9 mouse cellular contexts compared by ENCODE assay signal in the genomic region with DNA sequence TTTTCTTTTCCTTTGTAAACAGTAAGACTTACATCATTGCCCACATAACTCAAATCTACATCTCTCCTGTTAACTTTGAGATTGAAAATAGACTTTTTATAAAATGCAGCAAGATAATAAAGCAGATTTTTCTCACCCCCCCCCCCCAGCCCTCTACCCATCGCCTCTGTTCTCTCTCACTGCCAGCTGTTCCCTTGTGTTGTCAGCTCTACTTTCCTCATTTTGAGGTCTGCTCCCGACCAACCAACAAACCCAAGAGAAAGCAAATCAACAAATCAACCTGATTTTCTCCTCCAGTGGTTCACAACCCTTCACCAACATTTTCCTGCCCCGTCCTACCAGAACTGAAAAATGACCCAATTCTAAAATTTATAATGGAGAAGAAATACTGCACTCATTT. TPM values are rescaled to one million over a fixed set of nuclear protein-coding genes. Genes with fewer than 3 reads are reported as not detected.
A peak's percentile ranks its signal among the peaks of the same experiment; 100 is the strongest.
DNase-seq lines count a peak whose midpoint lies in the region; ATAC-seq and TF ChIP-seq lines count a peak whose summit lies in the region.
"Had no signal": no experiment of that assay in that cellular context is flagged by ENCODE, and none has a peak within 500 bp of the region (broad histone marks: within the 10 kb centered on the region; RNA-seq: fewer than 3 reads in every experiment).

No protein-coding gene starts in this region.

- no peaks in the 10 kb centered on the region for H3K36me3 ChIP-seq in lung, embryonic 16.5 days (ENCODE audit: control insufficient read depth, insufficient read depth, low read length)
- no peaks in the 10 kb centered on the region for H3K36me3 ChIP-seq in forebrain, embryonic 16.5 days (ENCODE audit: control insufficient read depth, insufficient read depth)
- H3K36me3 ChIP-seq in limb, embryonic 14.5 days (ENCODE audit: control insufficient read depth, insufficient read depth, low read length): no peaks in the 10 kb centered on the region
- no peaks in the 10 kb centered on the region for H3K36me3 ChIP-seq in small intestine, adult 2 months (ENCODE audit: control insufficient read depth, insufficient read depth, low read length)
- H3K36me3 ChIP-seq in thymus, adult 2 months (ENCODE audit: control insufficient read depth, insufficient read depth, low read length): no peaks in the 10 kb centered on the region

- H3K27me3 ChIP-seq in lung, embryonic 16.5 days (ENCODE audit: control insufficient read depth, insufficient read depth, low read depth, low read length): no peaks in the 10 kb centered on the region
- no peaks in the 10 kb centered on the region for H3K27me3 ChIP-seq in forebrain, embryonic 16.5 days (replicated peaks; ENCODE audit: control insufficient read depth, insufficient read depth, low read length)
- no peaks in the 10 kb centered on the region for H3K27me3 ChIP-seq in limb, embryonic 14.5 days (ENCODE audit: control insufficient read depth, insufficient read depth, low read length)
- no peaks in the 10 kb centered on the region; the same call in 1 of the 2 replicates for H3K27me3 ChIP-seq in small intestine, adult 2 months (ENCODE audit: control insufficient read depth, insufficient read depth, low read length)
- no peaks in the 10 kb centered on the region for H3K27me3 ChIP-seq in thymus, adult 2 months (ENCODE audit: control insufficient read depth, insufficient read depth, low read length)

- TF ChIP-seq CTCF in small intestine, adult 2 months (IDR thresholded peaks at IDR 0.05; ENCODE audit: extremely low read depth, insufficient read length, insufficient replicate concordance, low read depth, low read length): no peak
- TF ChIP-seq CTCF in thymus, adult 2 months (IDR thresholded peaks at IDR 0.05; ENCODE audit: borderline replicate concordance, control insufficient read depth, extremely low read depth, insufficient read depth, low read length, poor library complexity): no peak

- ATAC-seq in lung, embryonic 16.5 days (ENCODE audit: low read depth): no peak; the same call in 1 of the 2 replicates
- no peak for ATAC-seq in forebrain, embryonic 16.5 days
- ATAC-seq in limb, embryonic 14.5 days (ENCODE audit: low FRiP score, low read depth): no peak

- H3K27ac ChIP-seq in lung, embryonic 16.5 days (ENCODE audit: low read length): no peak overlapping the region
- no peak overlapping the region for H3K27ac ChIP-seq in forebrain, embryonic 16.5 days (ENCODE audit: low read length)
- no peak overlapping the region for H3K27ac ChIP-seq in limb, embryonic 14.5 days (replicated peaks; ENCODE audit: low read depth, low read length)
- H3K27ac ChIP-seq in small intestine, adult 2 months (ENCODE audit: insufficient read depth, low read depth, low read length): no peak overlapping the region
- no peak overlapping the region for H3K27ac ChIP-seq in thymus, adult 2 months (ENCODE audit: control insufficient read depth, insufficient read depth, low read length)

- H3K4me3 ChIP-seq in lung, embryonic 16.5 days (ENCODE audit: low read length): peak overlapping the region; percentile 49
- peak overlapping the region; percentile 41 for H3K4me3 ChIP-seq in forebrain, embryonic 16.5 days (replicated peaks; ENCODE audit: low read length)
- H3K4me3 ChIP-seq in limb, embryonic 14.5 days (replicated peaks; ENCODE audit: low read length): peak overlapping the region; percentile 44
- peak overlapping the region; percentile 25; the same call in 1 of the 2 replicates for H3K4me3 ChIP-seq in small intestine, adult 2 months (ENCODE audit: low read depth, low read length)
- no peak overlapping the region for H3K4me3 ChIP-seq in thymus, adult 2 months (ENCODE audit: control insufficient read depth, insufficient read depth, low read length)

- H3K9me3 ChIP-seq in lung, embryonic 16.5 days (ENCODE audit: control insufficient read depth, low read length): no peaks in the 10 kb centered on the region
- no peaks in the 10 kb centered on the region for H3K9me3 ChIP-seq in forebrain, embryonic 16.5 days (ENCODE audit: control insufficient read depth, low read length)
- no peaks in the 10 kb centered on the region for H3K9me3 ChIP-seq in limb, embryonic 14.5 days (ENCODE audit: control insufficient read depth, low read length)

- no peak for DNase-seq in lung, postnatal 14 days
- DNase-seq in limb, embryonic 14.5 days (ENCODE audit: low spot score): no peak
- no peak for DNase-seq in testis, postnatal 14 days (ENCODE audit: low spot score)
- DNase-seq in layer of hippocampus, adult 18-20 months (ENCODE audit: low spot score in 2 of 2): no peak
- DNase-seq in thymus, adult 2 months: no peak
- DNase-seq: thymus, postnatal 36 days had no signal

- WGBS in lung, embryonic 16.5 days: 17% methylated on average over 3 of the region's 3 CpGs
- 7% methylated on average over 3 of the region's 3 CpGs for WGBS in forebrain, embryonic 16.5 days
- whole genome bisulfite sequencing in limb, embryonic 14.5 days: 9% methylated on average over 3 of the region's 3 CpGs
- 13% methylated on average over 3 of the region's 3 CpGs for WGBS in small intestine, adult 2 months
- WGBS in thymus, adult 2 months: 8% methylated on average over 3 of the region's 3 CpGs

- H3K9ac ChIP-seq in lung, embryonic 16.5 days (ENCODE audit: low read length): peak overlapping the region; percentile 49
- H3K9ac ChIP-seq in forebrain, embryonic 16.5 days (replicated peaks; ENCODE audit: low read depth, low read length): peak overlapping the region; percentile 54
- H3K9ac ChIP-seq in limb, embryonic 14.5 days (ENCODE audit: low read depth, low read length, severe bottlenecking): peak overlapping the region; percentile 55

- H3K4me2 ChIP-seq in lung, embryonic 16.5 days (ENCODE audit: low read depth, low read length): peak overlapping the region; percentile 62
- H3K4me2 ChIP-seq in forebrain, embryonic 16.5 days (ENCODE audit: low read length): peak overlapping the region; percentile 71
- H3K4me2 ChIP-seq in limb, embryonic 14.5 days (replicated peaks; ENCODE audit: low read depth, low read length, severe bottlenecking): peak overlapping the region; percentile 62

- peaks cover 16% of the 10 kb centered on the region for H3K4me1 ChIP-seq in lung, embryonic 16.5 days (replicated peaks; ENCODE audit: control insufficient read depth, insufficient read depth, low read length)
- peaks cover 21% of the 10 kb centered on the region for H3K4me1 ChIP-seq in forebrain, embryonic 16.5 days (replicated peaks; ENCODE audit: control insufficient read depth, insufficient read depth, low read length)
- H3K4me1 ChIP-seq in limb, embryonic 14.5 days (ENCODE audit: control insufficient read depth, insufficient read depth, low read length): peaks cover 13% of the 10 kb centered on the region
- H3K4me1 ChIP-seq in small intestine, adult 2 months (ENCODE audit: control insufficient read depth, insufficient read depth, insufficient read length, low read length): no peaks in the 10 kb centered on the region; the same call in 1 of the 2 replicates
- H3K4me1 ChIP-seq in thymus, adult 2 months (replicated peaks; ENCODE audit: control insufficient read depth, insufficient read depth, low read length): peaks cover 10% of the 10 kb centered on the region; the same call in 1 of the 2 replicates

- TF ChIP-seq POLR2A in limb, embryonic 14.5 days (IDR thresholded peaks at IDR 0.05; ENCODE audit: borderline replicate concordance, extremely low read depth, insufficient read depth, insufficient read length): no peak
- TF ChIP-seq POLR2A in small intestine, adult 2 months (IDR thresholded peaks at IDR 0.05; ENCODE audit: low read depth, low read length): no peak
- no peak for TF ChIP-seq POLR2A in thymus, adult 2 months (IDR thresholded peaks at IDR 0.05; ENCODE audit: control insufficient read depth, extremely low read depth, insufficient read depth, low read length, poor library complexity)

RNA-seq across cellular contexts. Expression of a gene that starts 0.9 kb away (rescaled TPM):
- 3.3 and 3.6 TPM in 2 replicates for polyA plus RNA-seq in lung, embryonic 16.5 days (2015; fragmentation: Nextera tagmentation; extraction: Ambion mirVana)
- 2.8 and 4.5 TPM in 2 replicates for polyA plus RNA-seq in forebrain, embryonic 16.5 days (2015; fragmentation: Nextera tagmentation; extraction: Ambion mirVana)
- polyA plus RNA-seq in limb, embryonic 14.5 days (2012; rRNA removed): 8.8 and 10.5 TPM in 2 replicates
- polyA plus RNA-seq in limb, embryonic 14.5 days (2014; fragmentation: Nextera tagmentation; extraction: Ambion mirVana): 7.0 and 11.0 TPM in 2 replicates
- polyA plus RNA-seq in small intestine, adult 2 months (2012; rRNA removed): 2.1 and 2.7 TPM in 2 replicates
- 10 to 100 TPM; 21.2 to 27.0 TPM for total RNA-seq in layer of hippocampus, adult 18-20 months (2021)
- polyA plus RNA-seq in thymus, adult 2 months (2012; rRNA removed): 1.6 and 2.2 TPM in 2 replicates
